Mouse (Mus musculus) lung, adult 2 months (tissue): Measurements from ENCODE around the gene Ube2e1.

Experiments
- CTCF ChIP-seq: fragments of 200-500 bp; IDR thresholded peaks from 2 replicates; pipeline ENCODE4 v1.5.1; 2011; ENCODE audit warnings: mild to moderate bottlenecking, low read length, control low read depth; ENCODE audit not compliant: insufficient read depth
- POLR2A ChIP-seq: fragments of 200-500 bp; IDR thresholded peaks from 2 replicates; pipeline ENCODE4 v1.6.1; 2011; ENCODE audit warnings: low read depth, mild to moderate bottlenecking, control low read depth, low read length, borderline replicate concordance; ENCODE audit errors: extremely low read depth

GRCm38 (mm10) chr14:18292578-18292977, 39.1 kb downstream of the Ube2e1 start:
- TF ChIP-seq POLR2A (no peak), CTCF (no peak)
